Mouse (Mus musculus) testis, postnatal 10 days (tissue): ENCODE data around the gene Trpm5.

Experiments
- DNase-seq: peaks from one replicate; pipeline ENCODE4 v3.0.0; 2021; ENCODE audit warnings: low spot score

The Trpm5 gene

DNA sequence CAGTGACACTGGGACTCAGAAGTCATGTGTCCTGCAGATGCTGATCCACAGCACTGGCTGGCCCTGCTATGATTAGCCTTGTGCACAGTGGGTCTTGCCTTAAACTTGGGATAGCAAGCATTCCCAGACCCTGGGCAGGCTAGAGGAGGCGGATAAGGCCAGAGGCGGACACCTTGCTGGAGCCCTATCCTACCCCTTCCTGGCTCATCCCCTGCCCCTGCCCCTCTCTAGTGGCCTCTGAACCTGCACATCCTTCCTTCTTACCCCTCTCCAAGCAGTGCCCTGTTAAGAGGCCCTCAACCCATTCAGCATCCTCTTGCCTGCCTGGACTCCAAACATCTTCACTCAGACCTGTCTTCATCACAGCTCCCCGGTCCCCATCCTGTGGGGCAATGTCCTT is 53.9 kb downstream of the Trpm5 start:
- DNase-seq: no peak

GRCm38 (mm10) chr7:143038174-143038931 is 56.1 kb downstream of the Trpm5 start:
- no peak for DNase-seq

DNA sequence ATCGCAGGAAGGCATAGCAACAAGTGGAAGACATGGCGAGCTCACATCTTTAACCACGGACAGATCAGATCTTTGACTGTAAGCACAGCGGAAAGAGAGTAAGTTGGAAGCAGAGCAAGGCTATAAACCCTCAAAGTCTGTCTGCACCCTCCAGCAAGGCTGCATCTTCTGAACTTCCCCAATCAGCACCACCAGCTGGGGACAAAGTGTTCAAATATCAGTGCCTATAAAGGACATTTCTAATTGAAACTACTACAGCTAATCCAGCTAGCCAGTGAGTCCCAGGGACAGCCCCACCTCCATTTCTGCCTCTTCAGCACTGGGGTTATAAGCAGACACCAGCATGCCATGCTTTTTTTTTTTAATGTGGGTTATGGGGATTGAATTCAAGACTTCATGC is 57.1 kb downstream of the Trpm5 start:
- no peak for DNase-seq

GRCm38 (mm10) chr7:143036787-143037186 is 57.7 kb downstream of the Trpm5 start:
- DNase-seq: no peak

DNA sequence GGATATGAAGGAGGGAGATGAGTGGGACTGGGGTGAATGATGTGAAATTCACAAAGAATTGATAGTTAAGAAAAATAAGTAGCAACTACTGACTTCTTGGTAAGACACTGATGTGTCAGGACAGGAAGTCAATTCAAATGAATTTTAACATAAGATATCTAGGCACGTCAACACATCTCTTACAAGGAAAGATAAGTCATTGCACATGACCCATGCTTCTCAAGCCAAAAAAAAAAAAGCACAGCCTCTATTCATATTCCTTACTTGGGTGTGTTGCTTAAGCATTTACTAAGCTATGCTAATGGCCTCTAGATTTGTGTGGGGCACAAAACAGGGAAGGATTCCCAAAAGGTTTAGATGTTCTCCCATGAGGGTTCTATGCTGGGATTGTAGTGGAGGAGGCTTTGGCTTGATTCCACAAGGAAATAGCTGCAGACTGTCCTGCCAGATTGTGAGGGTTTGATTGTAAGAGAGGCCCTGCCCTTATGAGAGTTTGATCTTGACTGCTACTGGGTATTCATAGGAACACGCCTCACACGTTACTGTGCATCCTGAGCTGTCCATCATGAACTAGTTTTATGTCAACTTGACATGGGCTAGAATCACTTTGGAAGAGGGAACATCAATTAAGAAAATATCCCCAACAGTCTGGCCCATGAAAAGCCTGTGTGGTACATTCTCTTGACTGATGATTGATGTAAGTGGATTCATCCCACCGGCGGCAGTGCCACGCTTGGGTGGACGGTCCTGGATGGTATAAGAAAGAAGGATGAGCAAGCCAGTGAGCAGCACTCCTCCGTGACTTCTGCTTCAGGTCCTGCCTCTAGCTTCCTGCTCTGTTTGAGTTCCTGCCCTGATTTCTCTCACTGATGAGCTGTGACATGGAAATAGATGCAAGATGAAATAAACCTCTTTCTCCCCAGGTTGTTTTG is 59.7 kb downstream of the Trpm5 start:
- DNase-seq: no peak

DNA sequence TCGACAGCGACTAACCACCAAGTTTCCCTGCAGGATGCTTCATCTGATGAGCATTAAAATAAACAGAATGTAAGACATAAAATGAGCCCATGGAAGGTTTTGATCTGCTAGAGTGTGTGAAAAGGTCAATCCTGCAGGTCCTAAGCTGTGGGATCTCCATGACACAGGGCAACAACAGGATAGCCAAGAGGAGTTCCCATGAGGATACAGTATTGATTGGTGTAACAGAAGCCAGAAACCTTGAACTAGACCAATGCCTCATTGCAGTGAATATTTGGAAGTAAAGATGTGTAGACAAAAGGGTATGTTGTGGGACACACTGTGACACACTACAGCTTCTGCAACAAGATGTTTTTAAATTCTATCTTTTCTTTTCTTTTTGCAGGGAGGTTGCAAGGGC is 60.3 kb downstream of the Trpm5 start:
- DNase-seq: no peak

DNA sequence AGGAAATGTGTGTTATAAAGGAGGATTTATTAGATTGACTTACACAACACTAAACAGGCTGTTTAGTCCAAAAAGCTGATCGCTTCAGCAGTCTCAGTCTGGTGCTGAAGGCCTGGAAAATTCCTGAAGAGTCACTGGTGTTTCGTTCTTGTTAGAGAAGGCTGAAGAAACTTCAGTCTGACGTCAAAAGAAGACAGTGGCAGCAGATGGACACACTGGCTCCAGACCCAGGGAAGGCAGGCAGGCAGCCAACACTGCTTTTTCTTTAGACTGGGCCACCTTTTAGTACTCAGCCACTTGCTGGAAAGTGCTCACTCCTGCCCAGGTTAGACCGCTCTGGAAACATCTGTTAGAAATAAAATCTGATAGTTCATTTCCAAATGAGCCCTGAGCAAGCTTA is 60.9 kb downstream of the Trpm5 start:
- no peak for DNase-seq

DNA sequence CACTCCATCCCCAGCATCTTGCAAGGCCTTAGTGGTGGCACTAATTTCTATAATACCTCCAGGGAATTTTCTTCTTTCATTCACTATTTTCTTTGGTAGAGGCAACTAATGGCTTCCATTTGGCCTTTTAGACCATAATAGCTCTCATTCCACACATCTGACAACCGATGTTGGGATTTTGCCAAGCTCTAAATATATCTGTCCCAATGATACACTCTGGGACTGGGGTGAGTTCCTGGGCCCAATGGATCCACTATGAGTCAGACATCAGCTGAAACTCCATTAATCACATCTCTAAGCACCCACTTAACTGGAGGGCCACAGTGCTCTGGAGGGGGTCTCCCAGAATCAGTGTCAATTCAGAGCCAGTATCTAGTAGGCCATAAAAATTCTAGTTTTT is 62.6 kb downstream of the Trpm5 start:
- no peak for DNase-seq

GRCm38 (mm10) chr7:143027196-143027595 is 67.2 kb downstream of the Trpm5 start:
- DNase-seq: no peak

DNA sequence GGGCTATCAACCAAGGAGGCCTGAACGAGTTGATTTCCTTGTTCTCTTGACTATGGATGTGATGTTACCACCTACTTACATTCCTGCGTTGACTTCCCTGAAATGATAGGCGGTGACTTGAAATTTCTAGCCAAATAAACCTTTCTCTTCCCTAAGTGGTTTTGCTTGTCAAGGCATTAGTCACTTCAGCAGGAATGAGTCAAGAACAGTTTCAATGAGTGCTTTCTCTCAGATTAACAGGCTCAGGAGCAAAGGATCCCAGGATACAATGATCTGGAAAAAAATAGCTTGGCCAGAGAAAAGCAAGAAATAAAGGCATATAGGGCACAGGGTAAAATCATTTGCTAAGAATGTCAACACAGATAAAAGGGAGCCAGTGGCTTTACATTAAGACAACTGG is 68.9 kb downstream of the Trpm5 start:
- no peak for DNase-seq

- DNase-seq: no peak
These were observed 70.1 kb downstream of the Trpm5 start for GRCm38 (mm10) chr7:143024293-143024692.

DNA sequence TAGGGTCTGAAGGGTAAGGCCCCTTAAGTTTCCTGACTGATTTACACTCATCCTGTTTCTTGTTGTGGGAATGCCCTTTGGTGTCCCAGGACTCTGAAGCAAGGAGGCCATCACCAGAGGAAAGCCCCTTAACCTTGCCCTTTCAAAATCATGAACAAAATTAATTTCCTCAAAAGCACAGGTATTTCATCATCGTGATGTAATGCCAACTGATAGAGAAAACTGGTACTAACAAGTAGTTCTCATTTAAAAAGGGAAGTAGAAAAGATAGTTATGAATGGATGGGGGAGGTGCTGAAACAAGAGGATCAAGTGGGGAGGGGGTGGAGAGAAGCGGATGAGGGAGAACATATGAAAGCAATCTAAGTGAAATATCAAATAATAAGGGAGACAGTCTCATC is 70.9 kb downstream of the Trpm5 start:
- DNase-seq: no peak

DNA sequence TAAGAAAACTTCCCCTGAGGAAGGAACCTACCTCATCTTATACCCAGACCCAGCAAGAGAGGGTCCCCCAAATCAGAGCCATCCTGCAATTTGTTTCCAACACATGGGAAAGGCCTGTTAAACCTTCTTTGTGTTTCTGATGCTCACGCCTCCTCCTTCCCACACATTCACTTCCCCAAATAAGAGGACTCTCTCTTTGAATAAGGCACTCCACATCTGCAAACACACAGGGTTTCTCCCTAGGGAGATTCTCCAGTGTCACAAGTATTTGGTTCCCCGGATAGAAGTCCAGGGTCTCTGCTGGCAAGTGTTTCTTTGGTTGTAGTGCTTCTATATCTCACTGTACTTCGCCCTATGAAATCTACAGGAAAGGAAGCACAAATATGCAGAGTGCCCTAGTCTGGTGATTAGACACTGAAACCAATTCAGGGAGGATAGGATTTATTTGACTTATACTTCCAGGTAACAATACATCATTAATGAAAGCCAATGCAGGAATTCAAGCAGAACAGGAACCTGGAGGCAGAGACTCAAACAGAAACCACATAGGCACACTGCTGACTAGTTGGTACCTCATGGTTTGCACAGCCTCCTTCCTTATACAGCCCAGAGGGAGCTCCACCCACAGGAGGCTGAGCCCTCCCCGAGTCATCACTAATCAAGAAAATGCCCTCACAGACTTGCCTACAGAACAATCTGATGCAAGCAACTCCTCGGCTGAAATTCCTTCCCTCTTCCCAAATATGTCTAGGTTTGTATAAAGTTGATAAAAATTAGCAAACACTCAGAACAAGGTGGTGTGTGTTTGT is 72.9 kb downstream of the Trpm5 start:
- no peak for DNase-seq

DNA sequence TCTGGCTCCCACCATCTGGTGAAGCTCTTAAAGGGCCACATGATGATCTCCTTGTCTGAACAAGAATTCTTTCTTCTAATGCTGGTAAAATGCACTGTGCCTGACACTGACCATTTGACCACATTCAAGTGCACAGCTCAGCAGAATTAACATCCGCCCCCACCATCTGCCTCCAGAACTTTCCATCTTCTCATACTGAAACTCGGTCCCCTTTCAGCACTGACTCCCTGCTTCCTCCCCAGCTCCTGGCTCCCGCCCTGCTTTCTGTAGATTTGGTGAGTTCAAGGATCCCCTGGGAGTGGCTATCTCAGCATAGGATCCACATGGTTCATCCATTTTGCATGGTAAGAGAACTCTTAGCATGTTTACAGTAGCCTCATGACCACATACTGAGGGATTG is 73.7 kb downstream of the Trpm5 start:
- DNase-seq: no peak

- no peak for DNase-seq
These were observed 74.4 kb downstream of the Trpm5 start for GRCm38 (mm10) chr7:143020040-143020439.
